Mouse (Mus musculus): ENCODE measurements around the gene Oaf. TPM values are rescaled to one million over a fixed set of nuclear protein-coding genes. Genes with fewer than 3 reads are reported as not detected.

The Oaf gene
- total RNA-seq, 2 experiments from 2014 or later, result 21.9 TPM

Other genes with a start within 250 kb of the Oaf start
- 100 to 1,000 TPM; 141 to 157 TPM for gene Arhgef12, start 132.7 kb downstream of the Oaf start, total RNA-seq (2021)
- gene Tmem136, start 123.3 kb downstream of the Oaf start, total RNA-seq (2021), result 10 to 100 TPM; 17.7 to 21.9 TPM
- under 1 TPM; 0.12 to 0.28 TPM for gene Pou2f3, start 29.5 kb downstream of the Oaf start, total RNA-seq (2021)
- under 1 TPM; 0.34 to 0.35 TPM for gene Trim29, start 70.9 kb upstream of the Oaf start, total RNA-seq (2021)